Mouse (Mus musculus) gonadal fat pad, adult 2 months (tissue): Measurements from ENCODE around the gene Gmpr2. TPM values are rescaled to one million over a fixed set of nuclear protein-coding genes. Genes with fewer than 3 reads are reported as not detected.
A peak's percentile ranks its signal among the peaks of the same experiment; 100 is the strongest.

Source experiments
- DNase-seq: peaks from one replicate; pipeline ENCODE4 v3.0.0-alpha.2; 2012; ENCODE audit warnings: low read depth
- polyA plus RNA-seq: library from polyadenylated mRNA; depleted of rRNA; stranded (reverse); fragments of >200 nt; gene quantifications from 2 replicates; pipeline ENCODE4 v1.2.3, GENCODE M21; 2012; rRNA removed

Gene Gmpr2
- polyA plus RNA-seq, 1 experiment: 24.6 TPM

DNA sequence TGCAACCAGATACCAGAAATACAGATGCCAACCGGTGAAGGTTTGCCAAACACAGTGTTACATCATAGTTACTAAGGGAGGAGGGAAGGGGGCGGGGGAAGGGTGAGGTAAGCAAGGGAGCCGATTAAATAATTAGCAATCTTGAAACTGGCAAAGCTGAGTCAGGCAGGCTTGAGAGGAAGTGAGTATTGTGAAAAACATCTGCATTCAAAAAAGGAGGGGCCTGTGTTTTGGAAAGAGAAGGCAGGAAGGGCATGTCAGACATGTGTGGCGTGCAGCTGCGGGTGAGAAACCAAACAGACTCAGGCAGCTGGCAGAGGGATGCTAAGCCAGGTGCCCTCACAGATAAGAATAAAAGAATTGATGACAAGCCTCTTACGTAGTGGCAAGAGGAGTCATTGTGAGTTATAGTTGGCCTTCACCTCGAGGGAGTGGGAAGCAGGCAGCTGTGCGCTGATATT, 52.7 kb downstream of the Gmpr2 start:
- peak; percentile 64 for DNase-seq

DNA sequence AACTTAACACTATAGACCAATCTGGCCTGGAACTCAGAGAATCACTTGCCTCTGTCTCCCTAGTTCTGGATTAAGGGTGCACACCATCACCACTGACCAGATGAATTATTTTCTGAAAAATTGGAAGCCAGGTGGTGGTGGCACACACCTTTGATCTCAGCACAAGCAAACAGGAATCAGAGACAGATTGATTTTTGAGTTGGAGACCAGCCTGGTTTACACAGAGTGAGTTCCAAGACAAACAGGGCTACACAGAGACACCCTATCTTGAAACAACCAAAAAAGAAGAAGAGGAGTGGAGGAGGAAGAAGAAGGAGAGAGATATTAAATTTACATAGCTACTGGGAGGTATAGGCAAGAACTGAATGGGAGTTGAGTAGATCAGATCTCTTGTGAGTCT, 54.5 kb downstream of the Gmpr2 start:
- no peak for DNase-seq

DNA sequence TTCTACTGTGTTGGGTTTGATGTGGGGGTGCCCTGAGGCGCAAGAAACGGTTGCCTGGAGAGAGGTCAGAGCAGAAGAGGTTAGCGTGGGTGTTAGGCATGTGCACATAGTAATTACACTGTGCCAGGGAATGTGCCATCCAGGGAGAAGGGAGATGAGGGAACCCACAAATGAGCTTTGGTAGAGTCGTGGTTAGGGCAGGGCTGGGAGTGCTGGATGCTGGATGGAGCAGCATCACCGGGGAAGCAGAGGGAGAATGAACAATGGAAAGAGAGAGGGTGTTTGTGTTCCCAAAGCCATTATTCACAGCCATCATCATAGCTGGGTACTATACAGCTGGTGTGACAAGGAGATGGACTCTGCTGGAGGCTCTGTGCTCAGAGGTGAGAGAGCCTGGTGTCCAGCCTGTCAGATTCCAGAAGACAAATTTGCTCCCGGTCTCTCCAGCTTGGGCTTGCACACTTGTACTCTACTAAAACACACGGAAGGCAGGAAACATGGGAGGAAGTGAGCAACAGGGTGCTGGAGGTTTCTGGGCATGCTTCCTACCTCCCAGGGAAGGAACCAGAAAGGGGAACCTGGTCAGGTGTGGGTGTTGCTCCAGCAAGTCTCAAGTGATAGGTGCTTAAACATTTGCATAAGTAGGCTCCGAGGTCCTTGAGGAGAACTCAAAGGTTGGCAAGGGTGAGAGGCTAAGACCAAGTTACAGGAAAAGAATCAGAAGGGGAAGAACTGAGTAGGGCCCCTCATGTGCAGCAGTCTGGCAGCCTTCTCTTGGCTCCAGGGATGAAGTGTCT, 56.3 kb downstream of the Gmpr2 start:
- DNase-seq: no peak

Other genes with a start within 250 kb of the Gmpr2 start
- gene Dhrs4, start 193.2 kb upstream of the Gmpr2 start, polyA plus RNA-seq: 59.9 and 69.7 TPM in 2 replicates
- 2.2 and 2.5 TPM in 2 replicates for gene Carmil3, start 181.3 kb upstream of the Gmpr2 start, polyA plus RNA-seq
- gene Cpne6, start 161.5 kb upstream of the Gmpr2 start, polyA plus RNA-seq: 0.39 and 0.74 TPM in 2 replicates
- gene Nrl, start 147.0 kb upstream of the Gmpr2 start, polyA plus RNA-seq: not detected in 2 replicates
- 46.6 and 53.5 TPM in 2 replicates for gene Pck2, start 131.7 kb upstream of the Gmpr2 start, polyA plus RNA-seq
- 186 and 207 TPM in 2 replicates for gene Dcaf11, start 111.9 kb upstream of the Gmpr2 start, polyA plus RNA-seq
- gene A730061H03Rik, start 111.5 kb upstream of the Gmpr2 start, polyA plus RNA-seq: 5.5 and 6.6 TPM in 2 replicates
- gene Fitm1, start 96.3 kb upstream of the Gmpr2 start, polyA plus RNA-seq: 1.6 and 4.0 TPM in 2 replicates
- 62.8 and 71.9 TPM in 2 replicates for gene Psme1, start 93.8 kb upstream of the Gmpr2 start, polyA plus RNA-seq
- gene Emc9, start 86.6 kb upstream of the Gmpr2 start, polyA plus RNA-seq: 37.4 and 62.0 TPM in 2 replicates
- 85.1 and 122 TPM in 2 replicates for gene Psme2, start 80.8 kb upstream of the Gmpr2 start, polyA plus RNA-seq
- gene Rnf31, start 80.2 kb upstream of the Gmpr2 start, polyA plus RNA-seq: 29.9 and 31.3 TPM in 2 replicates
- gene Irf9, start 68.4 kb upstream of the Gmpr2 start, polyA plus RNA-seq: 63.1 and 66.8 TPM in 2 replicates
- gene Rec8, start 53.9 kb upstream of the Gmpr2 start, polyA plus RNA-seq: 8.0 and 30.7 TPM in 2 replicates
- gene Ipo4, start 36.0 kb upstream of the Gmpr2 start, polyA plus RNA-seq: 93.1 and 112 TPM in 2 replicates
- 3.5 and 4.7 TPM in 2 replicates for gene Gm49378, start 34.0 kb upstream of the Gmpr2 start, polyA plus RNA-seq
- gene Tm9sf1, start 28.1 kb upstream of the Gmpr2 start, polyA plus RNA-seq: 103 and 117 TPM in 2 replicates
- 4.4 and 4.6 TPM in 2 replicates for gene Tssk4, start 21.8 kb upstream of the Gmpr2 start, polyA plus RNA-seq
- gene Mdp1, start 11.4 kb upstream of the Gmpr2 start, polyA plus RNA-seq: 33.1 and 34.8 TPM in 2 replicates
- gene Nedd8, start 183 bp downstream of the Gmpr2 start, polyA plus RNA-seq: 262 and 441 TPM in 2 replicates
- gene Tinf2, start 9.9 kb downstream of the Gmpr2 start, polyA plus RNA-seq: 12.3 and 12.4 TPM in 2 replicates
- gene Tgm1, start 42.0 kb downstream of the Gmpr2 start, polyA plus RNA-seq: 4.3 and 4.4 TPM in 2 replicates
- 48.4 and 49.0 TPM in 2 replicates for gene Rabggta, start 50.3 kb downstream of the Gmpr2 start, polyA plus RNA-seq
- 92.5 and 99.0 TPM in 2 replicates for gene Dhrs1, start 73.7 kb downstream of the Gmpr2 start, polyA plus RNA-seq
- gene Nop9, start 73.8 kb downstream of the Gmpr2 start, polyA plus RNA-seq: 16.7 and 18.1 TPM in 2 replicates
- 5.9 and 8.3 TPM in 2 replicates for gene Cideb, start 86.5 kb downstream of the Gmpr2 start, polyA plus RNA-seq
- gene Ltb4r2, start 89.5 kb downstream of the Gmpr2 start, polyA plus RNA-seq: 1.5 and 2.2 TPM in 2 replicates
- gene Ltb4r1, start 94.0 kb downstream of the Gmpr2 start, polyA plus RNA-seq: 3.8 and 4.6 TPM in 2 replicates
- gene Adcy4, start 112.2 kb downstream of the Gmpr2 start, polyA plus RNA-seq: 12.6 and 13.6 TPM in 2 replicates
- 9.1 and 10.7 TPM in 2 replicates for gene Ripk3, start 116.9 kb downstream of the Gmpr2 start, polyA plus RNA-seq
- 12.1 and 12.7 TPM in 2 replicates for gene Nfatc4, start 151.2 kb downstream of the Gmpr2 start, polyA plus RNA-seq
- gene Nynrin, start 182.1 kb downstream of the Gmpr2 start, polyA plus RNA-seq: 3.4 and 4.9 TPM in 2 replicates
- gene Cbln3, start 212.5 kb downstream of the Gmpr2 start, polyA plus RNA-seq: 0.28 and 0.54 TPM in 2 replicates
- gene Khnyn, start 213.0 kb downstream of the Gmpr2 start, polyA plus RNA-seq: 14.3 and 14.7 TPM in 2 replicates
- 62.6 and 68.9 TPM in 2 replicates for gene Sdr39u1, start 228.4 kb downstream of the Gmpr2 start, polyA plus RNA-seq